Mouse (Mus musculus) heart, embryonic 14.5 days (tissue): ENCODE measurements around the gene Pet100. TPM values are rescaled to one million over a fixed set of nuclear protein-coding genes. Genes with fewer than 3 reads are reported as not detected.

Experiments
- ATAC-seq: fragments of 200-750 bp; cut with Nextera tagmentation; 2 replicates; pipeline ENCODE4 v1.8.0; 2017; ENCODE audit warnings: low read depth, moderate TSS enrichment; ENCODE audit not compliant: insufficient number of reproducible peaks, insufficient read depth, low FRiP score
- H3K27ac ChIP-seq, 2 experiments: fragments of 200-500 bp in 1 of 2; fragments of 300-500 bp in 1 of 2; sonication (generic) in 1 of 2; replicated peaks in 1 of 2; 2 replicates each; pipeline ENCODE4 v1.5.1; 2012 to 2014; ENCODE audit warnings: low read depth in 2 of 2, low read length in 2 of 2, control low read depth in 1 of 2, mild to moderate bottlenecking in 1 of 2, mixed read lengths in 1 of 2; ENCODE audit not compliant: control insufficient read depth in 1 of 2, insufficient read depth in 1 of 2
- H3K27me3 ChIP-seq: fragments of 300-500 bp; sonication (generic); 2 replicates; pipeline ENCODE4 v1.6.1; 2014; ENCODE audit warnings: mild to moderate bottlenecking, low read length, control low read depth; ENCODE audit not compliant: control insufficient read depth, insufficient read depth
- H3K36me3 ChIP-seq: fragments of 300-500 bp; sonication (generic); 2 replicates; pipeline ENCODE4 v1.6.1; 2014; ENCODE audit warnings: mild to moderate bottlenecking, control low read depth, low read length, mixed read lengths; ENCODE audit not compliant: control insufficient read depth, insufficient read depth
- H3K4me1 ChIP-seq, 2 experiments: fragments of 200-500 bp in 1 of 2; fragments of 300-500 bp in 1 of 2; sonication (generic) in 1 of 2; 2 replicates each; pipeline ENCODE4 v1.6.1; 2012 to 2014; ENCODE audit warnings: low read length in 2 of 2, control low read depth in 1 of 2, mixed read lengths in 1 of 2; ENCODE audit not compliant: control insufficient read depth in 2 of 2, insufficient read depth in 2 of 2
- H3K4me2 ChIP-seq: fragments of 300-500 bp; sonication (generic); 2 replicates; pipeline ENCODE4 v1.6.1; 2014; ENCODE audit warnings: mild to moderate bottlenecking, low read length
- H3K4me3 ChIP-seq, 2 experiments: fragments of 200-500 bp in 1 of 2; fragments of 300-500 bp in 1 of 2; sonication (generic) in 1 of 2; 2 replicates each; pipeline ENCODE4 v1.5.1; 2012 to 2014; ENCODE audit warnings: low read length in 2 of 2, mild to moderate bottlenecking in 2 of 2, control low read depth in 1 of 2, low read depth in 1 of 2, moderate library complexity in 1 of 2; ENCODE audit not compliant: control insufficient read depth in 1 of 2, insufficient read depth in 1 of 2
- H3K9ac ChIP-seq: fragments of 300-500 bp; sonication (generic); 2 replicates; pipeline ENCODE4 v1.6.1; 2014; ENCODE audit warnings: mild to moderate bottlenecking, low read length
- H3K9me3 ChIP-seq: fragments of 300-500 bp; sonication (generic); 2 replicates; pipeline ENCODE4 v1.6.1; 2016; ENCODE audit warnings: low read length, control low read depth; ENCODE audit not compliant: control insufficient read depth
- WGBS: fragments of 180-500 bp; shearing (Covaris S2); extraction: QIAGEN DNeasy Blood & Tissue Kit; methylation state at CpG from one replicate; pipeline ENCODE4 v1.1.7; 2014; 5-methylcytosine and 5-hydroxymethylcytosine counted together
- polyA plus RNA-seq: library from polyadenylated mRNA; unstranded; fragments of >200 nt; fragmentation: Nextera tagmentation; extraction: Ambion mirVana; gene quantifications from 2 replicates; pipeline ENCODE4 v1.2.1, GENCODE M21; 2014

Pet100 gene
- polyA plus RNA-seq, 1 experiment from 2014 or later, result 113 TPM

GRCm38 (mm10) chr8:3664405-3664804 is 43.1 kb downstream of the Pet100 start:
- no peak for ATAC-seq
- no peaks in the 10 kb centered on the region for H3K9me3 ChIP-seq
- no peak overlapping the region for H3K9ac ChIP-seq
- no peaks in the 10 kb centered on the region for H3K4me1 ChIP-seq
- no peak overlapping the region for H3K4me2 ChIP-seq
- no peaks in the 10 kb centered on the region for H3K27me3 ChIP-seq
- H3K36me3 ChIP-seq, result no peaks in the 10 kb centered on the region
- no peak overlapping the region for H3K27ac ChIP-seq
- no peak overlapping the region for H3K4me3 ChIP-seq
- 64% methylated on average over 5 of the region's 5 CpGs for WGBS

- no peaks in the 10 kb centered on the region for H3K27me3 ChIP-seq
- 60% methylated on average over 6 of the region's 6 CpGs for WGBS
Measured at GRCm38 (mm10) chr8:3665507-3665906, 44.2 kb downstream of the Pet100 start, which contains the start of gene Mcemp1. TSS of gene Mcemp1 (plus strand) at chr8:3665754.

GRCm38 (mm10) chr8:3670388-3670787 is 49.0 kb downstream of the Pet100 start:
- H3K27ac ChIP-seq, result no peak overlapping the region
- no peak overlapping the region for H3K4me2 ChIP-seq
- H3K9ac ChIP-seq, result no peak overlapping the region
- ATAC-seq, result no peak
- no peak overlapping the region for H3K4me3 ChIP-seq
- peaks cover 0 to 4% of the 10 kb centered on the region in 2 experiments; a peak in 1 of 4 replicates for H3K4me1 ChIP-seq
- WGBS, result 72% methylated on average over 2 of the region's 2 CpGs
- H3K36me3 ChIP-seq, result no peaks in the 10 kb centered on the region
- H3K9me3 ChIP-seq, result no peaks in the 10 kb centered on the region
- H3K27me3 ChIP-seq, result no peaks in the 10 kb centered on the region

More at GRCm38 (mm10) chr8:3665507-3665906, 44.2 kb downstream of the Pet100 start, which contains the start of gene Mcemp1:
- Histone ChIP-seq H3K4me3 (no peak within 1 kb of the TSS), H3K36me3 (no peaks in the 10 kb centered on the region), H3K27ac (no peak within 1 kb of the TSS), H3K4me2 (no peak within 1 kb of the TSS), H3K9ac (no peak within 1 kb of the TSS), H3K4me1 (no peaks in the 10 kb centered on the region), H3K9me3 (no peaks in the 10 kb centered on the region)
- no peak for ATAC-seq

GRCm38 (mm10) chr8:3671980-3672491 is 50.7 kb downstream of the Pet100 start, which contains the start of gene Fcor:
TSS of gene Fcor (minus strand) at chr8:3672362.
- peak within 1 kb of the TSS; percentile 75 for H3K9ac ChIP-seq
- no peaks in the 10 kb centered on the region for H3K27me3 ChIP-seq
- H3K4me1 ChIP-seq, result peaks cover 0 to 4% of the 10 kb centered on the region in 2 experiments; a peak in 2 of 4 replicates
- peak within 1 kb of the TSS; percentile 87 for H3K4me2 ChIP-seq
- H3K9me3 ChIP-seq, result no peaks in the 10 kb centered on the region
- under 1% methylated on average over 23 of the region's 23 CpGs for WGBS
- H3K36me3 ChIP-seq, result no peaks in the 10 kb centered on the region
- ATAC-seq, result peak; percentile 66
- H3K27ac ChIP-seq, result peak within 1 kb of the TSS; percentile 36 to 41; a peak in 3 of 4 replicates
- peak within 1 kb of the TSS; percentile 54 to 78 for H3K4me3 ChIP-seq

- 39% methylated on average over 3 of the region's 3 CpGs for WGBS
- H3K36me3 ChIP-seq, result peaks cover 12% of the 10 kb centered on the region
- ATAC-seq, result no peak
Measured at GRCm38 (mm10) chr8:3674671-3675070, 53.3 kb downstream of the Pet100 start.

More at GRCm38 (mm10) chr8:3674671-3675070, 53.3 kb downstream of the Pet100 start:
- H3K27ac ChIP-seq, result no peak overlapping the region
- H3K9me3 ChIP-seq, result no peaks in the 10 kb centered on the region
- H3K9ac ChIP-seq, result no peak overlapping the region
- no peak overlapping the region for H3K4me2 ChIP-seq
- H3K4me3 ChIP-seq, result no peak overlapping the region
- peaks cover 2 to 15% of the 10 kb centered on the region in 2 experiments; a peak in 3 of 4 replicates for H3K4me1 ChIP-seq
- no peaks in the 10 kb centered on the region for H3K27me3 ChIP-seq

Other genes starting within 250 kb of the Pet100 start
- gene Arhgef18, start 228.5 kb upstream of the Pet100 start, polyA plus RNA-seq, result 4.6 and 6.0 TPM in 2 replicates
- gene Pex11g, start 153.9 kb upstream of the Pet100 start, polyA plus RNA-seq, result 5.0 and 5.4 TPM in 2 replicates
- gene Tex45, start 150.7 kb upstream of the Pet100 start, polyA plus RNA-seq, result not detected in 2 replicates
- 11.5 and 17.4 TPM in 2 replicates for gene Zfp358, start 128.4 kb upstream of the Pet100 start, polyA plus RNA-seq
- gene Mcoln1, start 121.1 kb upstream of the Pet100 start, polyA plus RNA-seq, result 36.0 and 38.0 TPM in 2 replicates
- 11.1 and 15.8 TPM in 2 replicates for gene Pnpla6, start 106.2 kb upstream of the Pet100 start, polyA plus RNA-seq
- gene C330021F23Rik, start 53.6 kb upstream of the Pet100 start, polyA plus RNA-seq, result 5.1 and 8.5 TPM in 2 replicates
- gene Camsap3, start 34.3 kb upstream of the Pet100 start, polyA plus RNA-seq, result 1.6 and 2.9 TPM in 2 replicates
- 29.0 and 30.9 TPM in 2 replicates for gene Xab2, start 232 bp upstream of the Pet100 start, polyA plus RNA-seq
- not detected in 2 replicates for gene Pcp2, start 4.0 kb downstream of the Pet100 start, polyA plus RNA-seq
- gene Stxbp2, start 9.4 kb downstream of the Pet100 start, polyA plus RNA-seq, result 39.0 and 40.2 TPM in 2 replicates
- gene Retn, start 34.2 kb downstream of the Pet100 start, polyA plus RNA-seq, result not detected in 2 replicates
- gene Mcemp1, start 44.2 kb downstream of the Pet100 start, polyA plus RNA-seq, result 0.18 and 0.22 TPM in 2 replicates
- 8.1 and 10.0 TPM in 2 replicates for gene Fcor, start 50.8 kb downstream of the Pet100 start, polyA plus RNA-seq
- gene Trappc5, start 54.8 kb downstream of the Pet100 start, polyA plus RNA-seq, result 27.6 and 28.4 TPM in 2 replicates
- gene Fcer2a, start 72.6 kb downstream of the Pet100 start, polyA plus RNA-seq, result not detected in 2 replicates
- gene Clec4g, start 99.1 kb downstream of the Pet100 start, polyA plus RNA-seq, result 4.3 and 6.0 TPM in 2 replicates
- not detected in 2 replicates for gene Cd209a, start 127.4 kb downstream of the Pet100 start, polyA plus RNA-seq
- not detected in 2 replicates for gene Cd209e, start 232.8 kb downstream of the Pet100 start, polyA plus RNA-seq